In genomic region chr10:89744871-89745665, GRCm38 (mm10) we compare ENCODE assay signal across 8 mouse cellular contexts. TPM values are rescaled to one million over a fixed set of nuclear protein-coding genes. Genes with fewer than 3 reads are reported as not detected.
DNase-seq lines count a peak whose midpoint lies in the region; ATAC-seq and TF ChIP-seq lines count a peak whose summit lies in the region.

Gene Uhrf1bp1l (plus strand): TSS chr10:89744991.

- peak; percentile 50; the same call in 1 of the 2 replicates for TF ChIP-seq POLR2A in cortical plate, adult 2 months (IDR thresholded peaks at IDR 0.05; ENCODE audit: extremely low read depth, insufficient read depth, low read length)

- peak within 1 kb of the TSS; percentile 93 for H3K27ac ChIP-seq in cortical plate, adult 2 months (ENCODE audit: insufficient read depth, low read length)
- peak within 1 kb of the TSS; percentile 94 for H3K27ac ChIP-seq in hindbrain, postnatal 0 days
- H3K27ac ChIP-seq in left cerebral cortex, adult 2 months: peak within 1 kb of the TSS; percentile 92
- H3K27ac ChIP-seq in macrophage: peak within 1 kb of the TSS; percentile 65

- peak; percentile 96 for ATAC-seq in hindbrain, postnatal 0 days

- intact Hi-C loops in left cerebral cortex, adult 2 months (cut with DNase I): no loop called here

- H3K4me3 ChIP-seq in cortical plate, adult 2 months (ENCODE audit: insufficient read depth, low read length): peak within 1 kb of the TSS; percentile 99
- peak within 1 kb of the TSS; percentile 96 for H3K4me3 ChIP-seq in hindbrain, postnatal 0 days (ENCODE audit: low read length)
- H3K4me3 ChIP-seq in left cerebral cortex, adult 2 months: peak within 1 kb of the TSS; percentile 95
- peak within 1 kb of the TSS; percentile 73 for H3K4me3 ChIP-seq in macrophage (ENCODE audit: inconsistent target)

- H3K9ac ChIP-seq in hindbrain, postnatal 0 days (replicated peaks; ENCODE audit: low read length): peak within 1 kb of the TSS; percentile 93

- no peaks in the 10 kb centered on the region for H3K36me3 ChIP-seq in hindbrain, postnatal 0 days (ENCODE audit: insufficient read depth, low read length)
- no peaks in the 10 kb centered on the region for H3K36me3 ChIP-seq in macrophage (ENCODE audit: inconsistent target)

- TF ChIP-seq CTCF in cortical plate, adult 2 months (IDR thresholded peaks at IDR 0.05; ENCODE audit: extremely low read depth, insufficient read depth, low read length): no peak
- TF ChIP-seq CTCF in hindbrain, postnatal 0 days (IDR thresholded peaks at IDR 0.05; ENCODE audit: low read depth): no peak
- no peak; the same call in none of the 2 replicates for TF ChIP-seq CTCF in left cerebral cortex, adult 2 months (IDR thresholded peaks at IDR 0.05)

- WGBS in hindbrain, postnatal 0 days: 1% methylated on average over 79 of the region's 85 CpGs
- WGBS in macrophage (ENCODE audit: missing documents): under 1% methylated on average over 80 of the region's 85 CpGs

- DNase-seq in adipocyte (ENCODE audit: low spot score): peak; percentile 91
- DNase-seq in gastrocnemius, adult 8-10 months (ENCODE audit: low spot score in 2 of 2): peak; percentile 82 to 84
- DNase-seq in hindbrain, postnatal 0 days (ENCODE audit: low spot score): peak; percentile 95
- peak; percentile 87 to 90 for DNase-seq in left cerebral cortex, adult 2 months (ENCODE audit: extremely low spot score in 1 of 2, low spot score in 2 of 2)
- peak; percentile 73 for DNase-seq in retina, postnatal 7 days (ENCODE audit: low read depth, low spot score)
- peak; percentile 84 to 92 for DNase-seq in urinary bladder, adult 18-20 months (ENCODE audit: low spot score in 2 of 2)

- H3K4me2 ChIP-seq in hindbrain, postnatal 0 days (ENCODE audit: low read depth, low read length): peak within 1 kb of the TSS; percentile 67

- H3K27me3 ChIP-seq in hindbrain, postnatal 0 days (ENCODE audit: insufficient read depth, low read length): no peaks in the 10 kb centered on the region

- peaks cover 45% of the 10 kb centered on the region for H3K79me2 ChIP-seq in macrophage (ENCODE audit: inconsistent target)

- H3K9me3 ChIP-seq in hindbrain, postnatal 0 days (ENCODE audit: low read length): no peaks in the 10 kb centered on the region

- no peaks in the 10 kb centered on the region for H3K4me1 ChIP-seq in cortical plate, adult 2 months (ENCODE audit: control insufficient read depth, insufficient read depth, low read length)
- 0 out of 2 replicates have a peak, but pooled peaks cover 4% of the 10 kb centered on the region for H3K4me1 ChIP-seq in hindbrain, postnatal 0 days (ENCODE audit: insufficient read depth, low read length)

RNA-seq across cellular contexts. Expression of gene Uhrf1bp1l, which starts in this region (rescaled TPM):
- polyA plus RNA-seq in cortical plate, adult 2 months (2012; rRNA removed): 46.6 and 53.1 TPM in 2 replicates
- total RNA-seq in gastrocnemius, adult 8-10 months (2022): 10 to 100 TPM; 14.8 to 24.1 (median 21.3) TPM
- total RNA-seq in hindbrain, postnatal 0 days (2014; rRNA removed): 28.5 and 28.9 TPM in 2 replicates
- polyA plus RNA-seq in hindbrain, postnatal 0 days (2015; fragmentation: Nextera tagmentation; extraction: Ambion mirVana): 32.3 TPM in 2 replicates
- 10 to 100 TPM; 90.6 to 94.6 TPM for total RNA-seq in left cerebral cortex, adult 2 months (2021)
- 100 to 1,000 TPM in 7 of 26 experiments, 10 to 100 TPM in 19; 29.9 to 164 (median 82.1) TPM for total RNA-seq in macrophage (2018; cell fraction: chromatin; rRNA removed)
- 10 to 100 TPM; 23.2 to 65.5 (median 36.6) TPM for total RNA-seq in macrophage (2018; cell fraction: cytosol; rRNA removed)
- 100 to 1,000 TPM in 4 of 26 experiments, 10 to 100 TPM in 22; 27.7 to 135 (median 54.3) TPM for total RNA-seq in macrophage (2018; cell fraction: nucleus; rRNA removed)
- 32.8 to 54.1 TPM (median 35.0 TPM) in 3 replicates for polyA plus RNA-seq in macrophage (2018)

Comparison
In these comparisons a context has a peak if more than half of its experiments do, and no peak if none do; other contexts are left out.
1. Peak in every context shown above with its lines: DNase-seq, ATAC-seq, H3K4me3 ChIP-seq and H3K27ac ChIP-seq.